Mouse (Mus musculus): ENCODE measurements around the gene Olfr292.

DNA sequence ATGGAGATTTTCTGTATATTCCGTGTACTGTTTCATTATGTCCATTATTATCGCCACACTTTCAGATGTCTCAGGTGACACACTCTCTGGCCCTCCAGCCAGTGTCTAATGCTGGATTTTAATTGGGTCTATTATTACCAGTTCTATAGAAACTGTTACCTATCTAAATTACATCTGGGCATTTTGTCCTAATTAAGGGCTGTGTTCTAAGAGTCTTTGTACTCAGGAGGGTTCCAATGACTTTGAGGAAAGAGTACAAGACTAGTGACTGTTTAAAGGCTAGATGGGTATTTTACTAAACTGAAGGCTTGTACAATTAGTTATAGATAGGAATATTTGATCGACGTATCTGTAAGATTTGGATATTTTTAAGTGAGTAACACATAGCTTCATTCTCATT lies 39.4 kb upstream of the Olfr292 start, which contains the start of gene Olfr293:
- no peak for TF ChIP-seq CHD2 (IDR thresholded peaks at IDR 0.05; ENCODE audit: low read length)
- no peak for TF ChIP-seq MYC (IDR thresholded peaks at IDR 0.05; ENCODE audit: low read depth, low read length)
- no peak for TF ChIP-seq CTCF (IDR thresholded peaks at IDR 0.05 in 2 of 3, conservative IDR thresholded peaks at IDR 0.05 in 1 of 3; ENCODE audit: control insufficient read depth in 1 of 3, insufficient read depth in 1 of 3, low read depth in 2 of 3, low read length in 3 of 3, poor library complexity in 1 of 3, severe bottlenecking in 1 of 3)
- no peak for TF ChIP-seq GATA1 (IDR thresholded peaks at IDR 0.05; ENCODE audit: low read depth, low read length)
- no peak for TF ChIP-seq POLR2AphosphoS2 (IDR thresholded peaks at IDR 0.05; ENCODE audit: low read length)
- TF ChIP-seq UBTF (IDR thresholded peaks at IDR 0.05; ENCODE audit: borderline replicate concordance, insufficient read depth, low read depth, low read length) = no peak
- TF ChIP-seq ZNF384 (IDR thresholded peaks at IDR 0.05; ENCODE audit: low read depth, low read length) = no peak
- no peak for TF ChIP-seq MYB (IDR thresholded peaks at IDR 0.05; ENCODE audit: low read depth, low read length)
- no peak for TF ChIP-seq SIN3A (IDR thresholded peaks at IDR 0.05; ENCODE audit: low read length)
- no peak for TF ChIP-seq POLR2A (IDR thresholded peaks at IDR 0.05; ENCODE audit: control insufficient read depth in 1 of 2, insufficient read depth in 1 of 2, low read depth in 1 of 2, low read length in 2 of 2, poor library complexity in 1 of 2)
- TF ChIP-seq MXI1 (IDR thresholded peaks at IDR 0.05; ENCODE audit: low read depth, low read length) = no peak
- TF ChIP-seq USF2 (IDR thresholded peaks at IDR 0.05; ENCODE audit: borderline replicate concordance in 1 of 2, insufficient read depth in 1 of 2, low read depth in 1 of 2, low read length in 2 of 2) = no peak
- TF ChIP-seq EP300 (IDR thresholded peaks at IDR 0.05; ENCODE audit: low read depth in 1 of 2, low read length in 2 of 2) = no peak
- TF ChIP-seq NELFE (IDR thresholded peaks at IDR 0.05; ENCODE audit: low read depth, low read length) = no peak
